Mouse (Mus musculus) embryo, embryonic 10 days (tissue): Measurements from ENCODE around the gene Rbms3.
A peak's percentile ranks its signal among the peaks of the same experiment; 100 is the strongest.

Source experiments
- DNase-seq: peaks from one replicate; pipeline ENCODE4 v3.0.0-alpha.2; 2015; ENCODE audit warnings: low spot score

Rbms3 gene

GRCm38 (mm10) chr9:116748857-116749584 is 880.7 kb downstream of the Rbms3 start:
- peak; percentile 20 for DNase-seq

GRCm38 (mm10) chr9:116748346-116748745 is 881.4 kb downstream of the Rbms3 start:
- DNase-seq = peak; percentile 36

GRCm38 (mm10) chr9:116746871-116747270 is 882.8 kb downstream of the Rbms3 start:
- DNase-seq = no peak

GRCm38 (mm10) chr9:116737786-116738185 is 891.9 kb downstream of the Rbms3 start:
- DNase-seq = no peak

- no peak for DNase-seq
These were observed 900.5 kb downstream of the Rbms3 start for GRCm38 (mm10) chr9:116729172-116729571.

- no peak for DNase-seq
These were observed 901.1 kb downstream of the Rbms3 start for GRCm38 (mm10) chr9:116728655-116729054.

- DNase-seq = no peak
These were observed 901.6 kb downstream of the Rbms3 start for GRCm38 (mm10) chr9:116728093-116728492.

- no peak for DNase-seq
These were observed 905.1 kb downstream of the Rbms3 start for GRCm38 (mm10) chr9:116724581-116724980.

GRCm38 (mm10) chr9:116703119-116703518 is 926.6 kb downstream of the Rbms3 start:
- DNase-seq = no peak

- peak; percentile 33 for DNase-seq
These were observed 927.1 kb downstream of the Rbms3 start for GRCm38 (mm10) chr9:116702611-116703010.

GRCm38 (mm10) chr9:116701511-116702179 is 928.1 kb downstream of the Rbms3 start:
- no peak for DNase-seq

- no peak for DNase-seq
These were observed 941.1 kb downstream of the Rbms3 start for GRCm38 (mm10) chr9:116688615-116689014.

- DNase-seq = no peak
These were observed 952.6 kb downstream of the Rbms3 start for GRCm38 (mm10) chr9:116677142-116677541.

GRCm38 (mm10) chr9:116676445-116676844 is 953.3 kb downstream of the Rbms3 start:
- DNase-seq = no peak

- DNase-seq = no peak
These were observed 955.5 kb downstream of the Rbms3 start for GRCm38 (mm10) chr9:116674191-116674590.

- DNase-seq = no peak
These were observed 968.7 kb downstream of the Rbms3 start for GRCm38 (mm10) chr9:116661026-116661425.

GRCm38 (mm10) chr9:116659936-116660335 is 969.8 kb downstream of the Rbms3 start:
- DNase-seq = no peak

- DNase-seq = no peak
These were observed 972.6 kb downstream of the Rbms3 start for GRCm38 (mm10) chr9:116657141-116657540.

- DNase-seq = no peak
These were observed 978.3 kb downstream of the Rbms3 start for GRCm38 (mm10) chr9:116651414-116651813.

GRCm38 (mm10) chr9:116649955-116650354 is 979.8 kb downstream of the Rbms3 start:
- no peak for DNase-seq

- DNase-seq = peak; percentile 35
These were observed 980.5 kb downstream of the Rbms3 start for GRCm38 (mm10) chr9:116649086-116649792.

- DNase-seq = no peak
These were observed 985.1 kb downstream of the Rbms3 start for GRCm38 (mm10) chr9:116644616-116645015.

GRCm38 (mm10) chr9:116640302-116640679 is 989.4 kb downstream of the Rbms3 start:
- DNase-seq = no peak
